Mouse (Mus musculus) erythroblast, embryonic 14.5 days (primary cell): Measurements from ENCODE around the gene Gm10645. TPM values are rescaled to one million over a fixed set of nuclear protein-coding genes. Genes with fewer than 3 reads are reported as not detected.

Experiments used
- H3K27me3 ChIP-seq: 2 replicates; pipeline ENCODE4 v1.6.1; 2012; ENCODE audit warnings: inconsistent platforms; ENCODE audit not compliant: control insufficient read depth
- H3K36me3 ChIP-seq: 2 replicates; pipeline ENCODE4 v1.6.1; 2012; ENCODE audit warnings: mild to moderate bottlenecking, inconsistent platforms; ENCODE audit not compliant: control insufficient read depth
- H3K4me1 ChIP-seq: 2 replicates; pipeline ENCODE4 v1.6.1; 2012; ENCODE audit warnings: inconsistent platforms; ENCODE audit not compliant: control insufficient read depth
- H3K4me3 ChIP-seq: replicated peaks from 2 replicates; pipeline ENCODE3; 2012; ENCODE audit warnings: moderate library complexity, mild to moderate bottlenecking, inconsistent platforms
- H3K9me3 ChIP-seq: 2 replicates; pipeline ENCODE4 v1.6.1; 2012; ENCODE audit warnings: low read length, inconsistent platforms, mixed read lengths; ENCODE audit not compliant: control insufficient read depth
- GATA1 ChIP-seq: IDR thresholded peaks from 2 replicates; pipeline ENCODE4 v1.6.1; 2012; ENCODE audit warnings: low read length, inconsistent platforms, mixed read lengths
- TAL1 ChIP-seq: IDR thresholded peaks from 3 replicates; pipeline ENCODE4 v1.6.1; 2012; ENCODE audit warnings: low read length, inconsistent platforms, mixed read lengths
- polyA plus RNA-seq: library from polyadenylated mRNA; stranded (reverse); fragments of >175 nt; gene quantifications from 2 replicates; pipeline ENCODE4 v1.2.3, GENCODE M21; 2012

Gm10645 gene
- polyA plus RNA-seq, 1 experiment: not detected

- Histone ChIP-seq H3K4me3 (no peak overlapping the region), H3K27me3 (no peaks in the 10 kb centered on the region; the same call in 1 of the 2 replicates), H3K36me3 (no peaks in the 10 kb centered on the region), H3K4me1 (no peaks in the 10 kb centered on the region), H3K9me3 (no peaks in the 10 kb centered on the region)
- no peak for TF ChIP-seq TAL1
- no peak for TF ChIP-seq GATA1
Observed at GRCm38 (mm10) chr8:83189538-83190095, 23.6 kb upstream of the Gm10645 start.

- no peak overlapping the region for H3K4me3 ChIP-seq
- no peaks in the 10 kb centered on the region for H3K9me3 ChIP-seq
- TF ChIP-seq TAL1: no peak
- no peak for TF ChIP-seq GATA1
- H3K27me3 ChIP-seq: no peaks in the 10 kb centered on the region
- H3K36me3 ChIP-seq: no peaks in the 10 kb centered on the region
- no peaks in the 10 kb centered on the region for H3K4me1 ChIP-seq
Observed at GRCm38 (mm10) chr8:83187363-83187962, 21.5 kb upstream of the Gm10645 start.

- no peaks in the 10 kb centered on the region for H3K4me1 ChIP-seq
- H3K36me3 ChIP-seq: no peaks in the 10 kb centered on the region
- H3K4me3 ChIP-seq: no peak overlapping the region
- H3K9me3 ChIP-seq: no peaks in the 10 kb centered on the region
- H3K27me3 ChIP-seq: no peaks in the 10 kb centered on the region
- TF ChIP-seq GATA1 (no peak), TAL1 (no peak)
Observed at GRCm38 (mm10) chr8:83186376-83186775, 20.4 kb upstream of the Gm10645 start.

- no peak for TF ChIP-seq GATA1
- TF ChIP-seq TAL1: no peak
Observed at GRCm38 (mm10) chr8:83182784-83183183, 16.8 kb upstream of the Gm10645 start.

GRCm38 (mm10) chr8:83181851-83182482 lies 16.0 kb upstream of the Gm10645 start:
- no peaks in the 10 kb centered on the region for H3K36me3 ChIP-seq
- H3K4me1 ChIP-seq: no peaks in the 10 kb centered on the region
- H3K9me3 ChIP-seq: no peaks in the 10 kb centered on the region
- no peak overlapping the region for H3K4me3 ChIP-seq
- no peak for TF ChIP-seq GATA1
- TF ChIP-seq TAL1: no peak
- H3K27me3 ChIP-seq: no peaks in the 10 kb centered on the region

More at GRCm38 (mm10) chr8:83182784-83183183, 16.8 kb upstream of the Gm10645 start:
- H3K4me1 ChIP-seq: no peaks in the 10 kb centered on the region
- no peaks in the 10 kb centered on the region for H3K9me3 ChIP-seq
- no peak overlapping the region for H3K4me3 ChIP-seq
- no peaks in the 10 kb centered on the region for H3K36me3 ChIP-seq
- no peaks in the 10 kb centered on the region for H3K27me3 ChIP-seq

- Histone ChIP-seq H3K9me3 (no peaks in the 10 kb centered on the region), H3K4me3 (no peak overlapping the region), H3K27me3 (no peaks in the 10 kb centered on the region), H3K4me1 (no peaks in the 10 kb centered on the region), H3K36me3 (no peaks in the 10 kb centered on the region)
- TF ChIP-seq GATA1 (no peak), TAL1 (no peak)
Observed at GRCm38 (mm10) chr8:83178228-83178742, 12.3 kb upstream of the Gm10645 start.

- Histone ChIP-seq H3K27me3 (no peaks in the 10 kb centered on the region), H3K4me1 (no peaks in the 10 kb centered on the region), H3K4me3 (no peak overlapping the region), H3K36me3 (no peaks in the 10 kb centered on the region), H3K9me3 (no peaks in the 10 kb centered on the region)
- TF ChIP-seq GATA1 (no peak), TAL1 (no peak)
Observed at GRCm38 (mm10) chr8:83177317-83178195, 11.6 kb upstream of the Gm10645 start.

- Histone ChIP-seq H3K27me3 (no peaks in the 10 kb centered on the region), H3K4me1 (no peaks in the 10 kb centered on the region)
- TF ChIP-seq GATA1: no peak
- no peak for TF ChIP-seq TAL1
Observed at GRCm38 (mm10) chr8:83176785-83177184, 10.8 kb upstream of the Gm10645 start.

GRCm38 (mm10) chr8:83175680-83176079 lies 9.7 kb upstream of the Gm10645 start:
- H3K4me3 ChIP-seq: no peak overlapping the region
- no peak for TF ChIP-seq GATA1
- TF ChIP-seq TAL1: no peak
- no peaks in the 10 kb centered on the region for H3K36me3 ChIP-seq
- H3K27me3 ChIP-seq: no peaks in the 10 kb centered on the region
- H3K4me1 ChIP-seq: no peaks in the 10 kb centered on the region
- H3K9me3 ChIP-seq: no peaks in the 10 kb centered on the region

More at GRCm38 (mm10) chr8:83176785-83177184, 10.8 kb upstream of the Gm10645 start:
- Histone ChIP-seq H3K36me3 (no peaks in the 10 kb centered on the region), H3K4me3 (no peak overlapping the region), H3K9me3 (no peaks in the 10 kb centered on the region)
